Mouse (Mus musculus) heart, adult 8-10 months (tissue): ENCODE results near the gene Cldn4. TPM values are rescaled to one million over a fixed set of nuclear protein-coding genes. Genes with fewer than 3 reads are reported as not detected.

Experiments used
- total RNA-seq, 4 experiments: library from RNA; stranded (reverse); gene quantifications; 2 replicates each; pipeline ENCODE4 v1.2.4; 2022

Gene Cldn4
- total RNA-seq, 4 experiments from 2014 or later: not detected

Other genes starting within 250 kb of the Cldn4 start
- 10 to 100 TPM; 14.7 to 26.2 (median 17.6) TPM for gene Eln, start 199.6 kb downstream of the Cldn4 start, total RNA-seq
- not detected for gene Tmem270, start 40.2 kb downstream of the Cldn4 start, total RNA-seq
- not detected for gene Cldn13, start 31.4 kb downstream of the Cldn4 start, total RNA-seq
- gene Mettl27, start 14.6 kb downstream of the Cldn4 start, total RNA-seq: 10 to 100 TPM in 1 of 4 experiments, 1 to 10 TPM in 3; 6.3 to 11.9 (median 7.9) TPM
- under 1 TPM in 1 of 4 experiments, not detected in 3; 0.28 TPM for gene Cldn3, start 39.3 kb upstream of the Cldn4 start, total RNA-seq
- 10 to 100 TPM; 67.0 to 71.0 (median 70.2) TPM for gene Abhd11, start 62.2 kb upstream of the Cldn4 start, total RNA-seq
- gene Stx1a, start 76.5 kb upstream of the Cldn4 start, total RNA-seq: 1 to 10 TPM in 3 of 4 experiments, under 1 TPM in 1; 0.88 to 2.4 (median 1.2) TPM
- 10 to 100 TPM; 43.8 to 49.3 (median 45.5) TPM for gene Dnajc30, start 117.3 kb upstream of the Cldn4 start, total RNA-seq
- gene Bud23, start 118.0 kb upstream of the Cldn4 start, total RNA-seq: 10 to 100 TPM; 18.0 to 31.3 (median 23.7) TPM
- gene Vps37d, start 131.3 kb upstream of the Cldn4 start, total RNA-seq: under 1 TPM; 0.37 to 0.57 (median 0.47) TPM
- gene Mlxipl, start 143.0 kb upstream of the Cldn4 start, total RNA-seq: 10 to 100 TPM; 18.0 to 39.9 (median 21.3) TPM
- gene Tbl2, start 202.7 kb upstream of the Cldn4 start, total RNA-seq: 10 to 100 TPM in 3 of 4 experiments, 1 to 10 TPM in 1; 9.6 to 14.0 (median 10.7) TPM
- 10 to 100 TPM; 39.8 to 47.6 (median 44.6) TPM for gene Bcl7b, start 221.3 kb upstream of the Cldn4 start, total RNA-seq
- gene Baz1b, start 240.3 kb upstream of the Cldn4 start, total RNA-seq: 10 to 100 TPM; 40.4 to 48.7 (median 43.6) TPM